Mouse (Mus musculus) midbrain, embryonic 12.5 days (tissue): ENCODE data around the gene Fermt2. TPM values are rescaled to one million over a fixed set of nuclear protein-coding genes. Genes with fewer than 3 reads are reported as not detected.
"Not testable (repeated sequence)": the region's sequence is repeated elsewhere in the genome, so short reads cannot be mapped to it uniquely, and the experiment has no call there.

Experiments used
- ATAC-seq: fragments of 200-750 bp; cut with Nextera tagmentation; 2 replicates; pipeline ENCODE4 v1.8.0; 2017; ENCODE audit warnings: low read depth, moderate TSS enrichment, moderate library complexity; ENCODE audit not compliant: low FRiP score
- H3K27ac ChIP-seq: fragments of 300-500 bp; sonication (generic); replicated peaks from 2 replicates; pipeline ENCODE4 v1.5.1; 2016; ENCODE audit warnings: mild to moderate bottlenecking
- H3K27me3 ChIP-seq: fragments of 300-500 bp; sonication (generic); 2 replicates; pipeline ENCODE4 v1.6.1; 2016; ENCODE audit warnings: mild to moderate bottlenecking
- H3K36me3 ChIP-seq: fragments of 300-500 bp; sonication (generic); 2 replicates; pipeline ENCODE4 v1.6.1; 2016
- H3K4me1 ChIP-seq: fragments of 300-500 bp; sonication (generic); 2 replicates; pipeline ENCODE4 v1.6.1; 2016
- H3K4me2 ChIP-seq: fragments of 300-500 bp; sonication (generic); replicated peaks from 2 replicates; pipeline ENCODE4 v1.6.1; 2016; ENCODE audit warnings: mild to moderate bottlenecking, moderate library complexity
- H3K4me3 ChIP-seq: fragments of 300-500 bp; sonication (generic); 2 replicates; pipeline ENCODE4 v1.5.1; 2016; ENCODE audit warnings: mild to moderate bottlenecking
- H3K9ac ChIP-seq: fragments of 300-500 bp; sonication (generic); replicated peaks from 2 replicates; pipeline ENCODE4 v1.6.1; 2016; ENCODE audit warnings: mild to moderate bottlenecking, moderate library complexity
- H3K9me3 ChIP-seq: fragments of 300-500 bp; sonication (generic); 2 replicates; pipeline ENCODE4 v1.6.1; 2016; ENCODE audit warnings: mild to moderate bottlenecking
- WGBS: fragments of 180-500 bp; shearing (Covaris S2); methylation state at CpG from one replicate; pipeline ENCODE4 v1.1.7; 2016; 5-methylcytosine and 5-hydroxymethylcytosine counted together
- polyA plus RNA-seq: library from polyadenylated mRNA; unstranded; fragments of >200 nt; fragmentation: Nextera tagmentation; extraction: Ambion mirVana; gene quantifications from 2 replicates; pipeline ENCODE4 v1.2.1, GENCODE M21; 2016

The Fermt2 gene
- polyA plus RNA-seq, 1 experiment from 2014 or later, result 72.1 TPM

GRCm38 (mm10) chr14:45507032-45507431, 22.9 kb downstream of the Fermt2 start:
- no peaks in the 10 kb centered on the region for H3K9me3 ChIP-seq
- H3K4me3 ChIP-seq, result no peak overlapping the region
- peaks cover 7% of the 10 kb centered on the region; the same call in 1 of the 2 replicates for H3K36me3 ChIP-seq
- H3K4me1 ChIP-seq, result peaks cover 21% of the 10 kb centered on the region
- H3K9ac ChIP-seq, result no peak overlapping the region
- peak overlapping the region; percentile 58 for H3K27ac ChIP-seq
- H3K4me2 ChIP-seq, result no peak overlapping the region
- WGBS, result 34% methylated on average over 6 of the region's 6 CpGs
- H3K27me3 ChIP-seq, result no peaks in the 10 kb centered on the region
- ATAC-seq, result 0 out of 2 replicates have a peak, but pooled peaks have one; percentile 23

DNA sequence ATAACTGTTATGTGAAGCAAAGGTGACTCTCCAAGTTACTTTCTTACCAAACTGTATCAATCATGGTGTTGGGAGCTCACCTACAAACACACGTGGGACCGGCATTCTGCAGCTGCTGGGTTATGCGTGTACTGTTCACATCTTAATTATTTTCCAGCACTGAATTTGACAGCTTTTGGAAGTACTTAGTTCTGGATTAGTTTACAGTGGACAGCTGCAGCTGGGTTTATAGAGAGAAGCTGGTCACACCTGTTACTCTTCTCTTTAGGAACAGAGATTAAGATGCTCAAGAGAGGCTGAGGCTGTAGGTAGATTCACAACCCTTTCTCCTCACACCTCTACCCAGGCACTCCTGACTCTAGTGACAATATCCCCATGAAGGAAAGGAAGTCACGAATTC, 23.8 kb downstream of the Fermt2 start:
- Histone ChIP-seq H3K27me3 (no peaks in the 10 kb centered on the region), H3K27ac (no peak overlapping the region), H3K4me3 (no peak overlapping the region), H3K4me1 (peaks cover 21% of the 10 kb centered on the region), H3K9ac (no peak overlapping the region), H3K9me3 (no peaks in the 10 kb centered on the region), H3K36me3 (peaks cover 7% of the 10 kb centered on the region; the same call in 1 of the 2 replicates), H3K4me2 (no peak overlapping the region)
- no peak for ATAC-seq
- WGBS, result 95% methylated on average over 4 of the region's 4 CpGs

DNA sequence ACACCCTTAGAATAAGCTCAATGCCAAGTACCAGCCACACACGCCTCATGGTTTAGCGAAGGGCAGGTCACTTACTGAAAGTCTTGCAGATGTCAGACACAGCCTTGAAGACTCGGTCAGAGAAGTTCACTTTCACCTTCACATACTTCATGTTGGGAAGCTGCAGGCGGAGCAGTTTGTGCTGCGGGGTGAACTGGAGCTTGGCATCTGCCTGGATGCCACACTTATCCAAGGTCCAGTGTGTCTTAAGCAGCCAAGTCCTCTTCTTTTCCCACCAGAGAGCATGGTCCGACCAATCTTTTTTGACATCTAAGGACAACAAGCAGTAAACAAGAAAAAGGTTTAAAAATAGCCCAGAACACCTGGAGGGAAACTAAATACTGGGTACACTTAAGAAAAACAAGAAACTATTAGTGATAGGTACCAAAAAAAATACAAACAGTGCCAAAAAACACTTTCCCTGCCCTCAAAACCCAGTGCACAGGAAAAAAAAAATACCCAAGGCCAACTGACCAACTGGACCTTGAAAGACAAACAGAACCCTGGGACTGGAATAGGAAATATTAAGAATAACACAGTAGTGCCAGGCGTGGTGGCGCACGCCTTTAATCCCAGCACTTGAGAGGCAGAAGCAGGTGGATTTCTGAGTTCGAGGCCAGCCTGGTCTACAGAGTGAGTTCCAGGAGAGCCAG, 25.4 kb downstream of the Fermt2 start:
- Histone ChIP-seq H3K27me3 (no peaks in the 10 kb centered on the region), H3K9ac (no peak overlapping the region), H3K4me1 (peaks cover 18% of the 10 kb centered on the region), H3K36me3 (peaks cover 16% of the 10 kb centered on the region), H3K9me3 (no peaks in the 10 kb centered on the region), H3K27ac (no peak overlapping the region), H3K4me2 (no peak overlapping the region), H3K4me3 (no peak overlapping the region)
- no peak for ATAC-seq
- WGBS, result 94% methylated on average over 10 of the region's 10 CpGs

DNA sequence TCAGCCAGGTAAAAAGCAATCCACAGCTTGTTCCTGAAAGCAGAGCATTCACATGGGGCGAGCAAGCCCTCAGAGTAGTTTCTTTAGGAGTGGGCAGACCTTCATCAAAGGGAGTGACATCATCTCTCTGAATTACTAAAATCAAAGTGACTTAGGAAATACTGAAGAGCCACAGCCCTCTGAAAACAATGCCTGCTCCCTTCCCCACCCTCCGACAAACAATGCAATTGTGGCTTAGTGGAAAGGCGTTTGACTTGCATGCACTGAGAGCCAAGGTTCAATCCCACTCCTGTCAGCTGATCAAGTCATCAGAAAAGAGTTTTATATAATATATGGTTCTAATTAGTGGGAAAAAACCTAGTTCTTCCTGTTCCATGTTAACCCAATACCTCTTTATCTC, 26.0 kb downstream of the Fermt2 start:
- Histone ChIP-seq H3K27ac (no peak overlapping the region), H3K4me2 (no peak overlapping the region), H3K27me3 (no peaks in the 10 kb centered on the region), H3K36me3 (peaks cover 16% of the 10 kb centered on the region), H3K9me3 (no peaks in the 10 kb centered on the region), H3K9ac (no peak overlapping the region), H3K4me1 (peaks cover 18% of the 10 kb centered on the region), H3K4me3 (no peak overlapping the region)
- WGBS, result 73% methylated on average over 3 of the region's 3 CpGs
- no peak for ATAC-seq

GRCm38 (mm10) chr14:45500052-45500451, 29.9 kb downstream of the Fermt2 start:
- Histone ChIP-seq H3K4me2 (no peak overlapping the region), H3K27ac (no peak overlapping the region), H3K27me3 (no peaks in the 10 kb centered on the region), H3K9me3 (no peaks in the 10 kb centered on the region; the same call in 1 of the 2 replicates), H3K4me3 (no peak overlapping the region), H3K9ac (no peak overlapping the region), H3K36me3 (peaks cover 16% of the 10 kb centered on the region), H3K4me1 (no peaks in the 10 kb centered on the region)
- 95% methylated on average over 11 of the region's 11 CpGs for WGBS
- ATAC-seq, result no peak

GRCm38 (mm10) chr14:45497116-45497515, 32.8 kb downstream of the Fermt2 start:
- ATAC-seq, result no peak
- Histone ChIP-seq H3K27ac (no peak overlapping the region), H3K9me3 (peaks cover 2% of the 10 kb centered on the region; the same call in 1 of the 2 replicates), H3K4me1 (no peaks in the 10 kb centered on the region), H3K36me3 (peaks cover 9% of the 10 kb centered on the region), H3K4me2 (no peak overlapping the region), H3K4me3 (no peak overlapping the region), H3K27me3 (no peaks in the 10 kb centered on the region), H3K9ac (no peak overlapping the region)
- WGBS, result 81% methylated on average over 3 of the region's 3 CpGs

DNA sequence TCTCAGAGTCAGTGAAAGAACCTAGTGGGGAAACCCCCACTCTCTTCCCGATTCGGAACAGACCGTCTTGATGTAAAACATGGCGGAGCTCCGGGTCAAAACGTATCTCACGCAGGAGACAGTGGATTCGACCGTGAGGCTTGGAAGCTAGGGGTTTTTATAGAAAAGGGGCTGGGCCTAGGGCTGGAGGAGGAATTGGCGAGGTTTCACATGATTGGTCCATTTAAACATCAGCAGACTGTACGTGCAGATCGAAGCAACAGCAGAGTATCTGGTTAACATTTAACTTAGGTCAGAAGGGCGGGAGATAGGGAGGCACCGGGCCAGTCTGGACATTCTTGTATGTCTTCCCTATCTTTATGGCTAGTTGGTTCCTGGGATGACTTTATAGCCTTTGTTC, 34.1 kb downstream of the Fermt2 start:
- not testable (repeated sequence) for H3K9ac ChIP-seq, H3K4me1 ChIP-seq, H3K4me2 ChIP-seq, H3K9me3 ChIP-seq, ATAC-seq, H3K27me3 ChIP-seq, H3K27ac ChIP-seq, H3K36me3 ChIP-seq, H3K4me3 ChIP-seq
- 94% methylated on average over 14 of the region's 14 CpGs for WGBS

DNA sequence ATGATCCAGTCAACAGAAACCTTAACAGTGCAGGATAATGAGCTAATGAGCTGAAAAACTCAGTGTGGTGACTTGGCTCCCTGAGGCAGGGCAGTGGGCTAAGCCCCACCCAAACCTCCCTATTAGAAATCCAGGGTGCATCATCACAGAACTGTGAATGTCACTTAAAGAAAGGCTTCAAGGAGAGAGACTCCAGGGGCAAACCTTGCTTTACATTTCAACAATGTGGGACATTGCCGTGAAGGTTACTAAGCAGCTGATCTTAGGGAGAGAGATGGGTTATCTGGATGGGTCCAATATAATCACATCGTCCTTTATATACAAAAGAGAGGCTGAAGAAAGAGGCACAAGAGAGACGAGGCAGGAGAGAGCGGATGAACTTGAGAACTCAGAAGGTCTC, 36.0 kb downstream of the Fermt2 start:
- no peak overlapping the region for H3K4me2 ChIP-seq
- no peaks in the 10 kb centered on the region; the same call in none of the 2 replicates for H3K36me3 ChIP-seq
- peaks cover 2% of the 10 kb centered on the region; the same call in 1 of the 2 replicates for H3K9me3 ChIP-seq
- H3K27me3 ChIP-seq, result no peaks in the 10 kb centered on the region
- 97% methylated on average over 4 of the region's 4 CpGs for WGBS
- H3K9ac ChIP-seq, result no peak overlapping the region
- no peak overlapping the region for H3K4me3 ChIP-seq
- H3K4me1 ChIP-seq, result no peaks in the 10 kb centered on the region
- ATAC-seq, result no peak
- no peak overlapping the region for H3K27ac ChIP-seq

GRCm38 (mm10) chr14:45492668-45493067, 37.2 kb downstream of the Fermt2 start:
- Histone ChIP-seq H3K4me1 (no peaks in the 10 kb centered on the region), H3K9ac (no peak overlapping the region), H3K36me3 (no peaks in the 10 kb centered on the region; the same call in 1 of the 2 replicates), H3K9me3 (peaks cover 2% of the 10 kb centered on the region; the same call in 1 of the 2 replicates), H3K27me3 (no peaks in the 10 kb centered on the region), H3K27ac (no peak overlapping the region), H3K4me2 (no peak overlapping the region), H3K4me3 (no peak overlapping the region)
- ATAC-seq, result no peak
- 98% methylated on average over 4 of the region's 4 CpGs for WGBS

DNA sequence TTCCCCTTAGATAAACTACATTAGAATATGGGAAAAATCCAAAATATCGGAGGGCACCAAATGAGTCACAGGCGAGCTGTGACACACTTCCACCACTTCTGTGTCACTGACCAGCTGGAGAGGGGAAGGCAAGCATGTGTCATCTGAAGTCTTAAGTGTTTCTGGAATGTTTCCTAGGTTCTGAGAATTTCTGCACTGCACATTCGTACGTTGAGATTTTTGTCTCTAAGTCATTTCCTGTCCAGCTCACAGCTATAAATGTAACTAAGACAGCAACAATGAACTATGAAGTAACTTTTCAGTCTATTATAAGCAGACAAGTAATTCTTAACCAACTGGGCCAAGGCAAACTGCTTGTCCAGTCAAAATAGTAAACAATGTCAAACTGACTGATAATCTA, 37.9 kb downstream of the Fermt2 start:
- Histone ChIP-seq H3K27me3 (no peaks in the 10 kb centered on the region), H3K27ac (no peak overlapping the region), H3K9me3 (peaks cover 2% of the 10 kb centered on the region; the same call in 1 of the 2 replicates), H3K4me1 (no peaks in the 10 kb centered on the region), H3K4me3 (no peak overlapping the region), H3K4me2 (no peak overlapping the region), H3K9ac (no peak overlapping the region), H3K36me3 (no peaks in the 10 kb centered on the region; the same call in 1 of the 2 replicates)
- no peak for ATAC-seq
- WGBS, result 91% methylated on average over 4 of the region's 4 CpGs

- H3K27me3 ChIP-seq, H3K4me2 ChIP-seq, H3K9me3 ChIP-seq, H3K36me3 ChIP-seq, ATAC-seq, H3K9ac ChIP-seq, H3K4me3 ChIP-seq, H3K4me1 ChIP-seq, H3K27ac ChIP-seq: not testable (repeated sequence)
- WGBS, result 100% methylated on average over 2 of the region's 2 CpGs
These were observed 42.7 kb downstream of the Fermt2 start for GRCm38 (mm10) chr14:45487201-45487600.

DNA sequence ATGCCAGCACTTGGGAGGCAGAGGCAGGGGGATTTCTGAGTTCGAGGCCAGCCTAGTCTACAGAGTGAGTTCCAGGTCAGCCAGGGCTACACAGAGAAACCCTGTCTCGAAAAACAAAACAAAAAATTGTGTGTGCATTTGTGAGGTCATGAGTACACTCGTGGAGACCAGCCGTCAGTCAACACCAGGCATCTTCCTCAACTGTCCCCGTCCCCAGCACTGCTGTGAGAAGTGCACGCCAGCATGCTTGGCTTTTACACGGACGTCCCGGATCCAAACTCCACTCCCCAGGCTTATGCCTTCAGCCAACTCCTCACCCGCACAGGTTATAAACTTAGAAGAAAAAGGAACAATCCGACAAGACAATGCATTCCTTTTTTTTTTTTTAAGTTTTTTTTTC, 46.6 kb downstream of the Fermt2 start:
- not testable (repeated sequence) for H3K9ac ChIP-seq, H3K27me3 ChIP-seq, H3K4me2 ChIP-seq, H3K9me3 ChIP-seq, H3K4me1 ChIP-seq, H3K4me3 ChIP-seq, H3K27ac ChIP-seq, ATAC-seq
- peaks cover 28% of the 10 kb centered on the region for H3K36me3 ChIP-seq
- WGBS, result 97% methylated on average over 11 of the region's 11 CpGs
